Mouse (Mus musculus) bone marrow, adult 2 months (tissue): ENCODE measurements around the gene Ptpa.

Experiments used
- CTCF ChIP-seq: fragments of 200-500 bp; IDR thresholded peaks from 2 replicates; pipeline ENCODE4 v1.5.1; 2011; ENCODE audit warnings: low read length, control low read depth; ENCODE audit not compliant: control insufficient read depth, insufficient read depth
- POLR2A ChIP-seq: fragments of 200-500 bp; IDR thresholded peaks from 2 replicates; pipeline ENCODE4 v1.6.1; 2011; ENCODE audit warnings: low read depth, mild to moderate bottlenecking, control low read depth, low read length, borderline replicate concordance; ENCODE audit not compliant: control insufficient read depth

GRCm38 (mm10) chr2:30470143-30470946, 54.5 kb downstream of the Ptpa start:
- TF ChIP-seq CTCF (no peak), POLR2A (no peak)
